Mouse (Mus musculus) lung, adult 2 months (tissue): ENCODE measurements around the gene Nop56. TPM values are rescaled to one million over a fixed set of nuclear protein-coding genes. Genes with fewer than 3 reads are reported as not detected.

ENCODE experiments used
- DNase-seq: peaks from one replicate; pipeline ENCODE4 v3.0.0; 2022
- H3K4me1 ChIP-seq: fragments of 200-500 bp; 2 replicates; pipeline ENCODE4 v1.6.1; 2011; ENCODE audit warnings: low read length; ENCODE audit not compliant: control insufficient read depth, insufficient read depth
- H3K4me3 ChIP-seq: fragments of 200-500 bp; replicated peaks from 2 replicates; pipeline ENCODE3; 2011; ENCODE audit warnings: low read depth, mild to moderate bottlenecking, control low read depth, low read length; ENCODE audit errors: extremely low read depth
- CTCF ChIP-seq: fragments of 200-500 bp; IDR thresholded peaks from 2 replicates; pipeline ENCODE4 v1.5.1; 2011; ENCODE audit warnings: mild to moderate bottlenecking, low read length, control low read depth; ENCODE audit not compliant: insufficient read depth
- POLR2A ChIP-seq: fragments of 200-500 bp; IDR thresholded peaks from 2 replicates; pipeline ENCODE4 v1.6.1; 2011; ENCODE audit warnings: low read depth, mild to moderate bottlenecking, control low read depth, low read length, borderline replicate concordance; ENCODE audit errors: extremely low read depth
- WGBS: fragments of 180-500 bp; shearing (Covaris S2); methylation state at CpG from one replicate; pipeline ENCODE4 v1.1.7; 2018; 5-methylcytosine and 5-hydroxymethylcytosine counted together
- polyA plus RNA-seq: library from polyadenylated mRNA; depleted of rRNA; stranded (reverse); fragments of >200 nt; gene quantifications from 2 replicates; pipeline ENCODE4 v1.2.3, GENCODE M21; 2012

The Nop56 gene
- polyA plus RNA-seq, 1 experiment, result 46.7 TPM

GRCm38 (mm10) chr2:130275649-130276048 is 1.4 kb downstream of the Nop56 start:
- 51% methylated on average over 6 of the region's 6 CpGs for WGBS
- peaks cover 3% of the 10 kb centered on the region; the same call in 1 of the 2 replicates for H3K4me1 ChIP-seq
- DNase-seq, result no peak
- TF ChIP-seq CTCF, result peak; percentile 53
- no peak for TF ChIP-seq POLR2A
- H3K4me3 ChIP-seq, result no peak overlapping the region

GRCm38 (mm10) chr2:130279600-130280091 is 5.4 kb downstream of the Nop56 start:
- Histone ChIP-seq H3K4me3 (no peak overlapping the region), H3K4me1 (peaks cover 6% of the 10 kb centered on the region; the same call in 1 of the 2 replicates)
- 43% methylated on average over 8 of the region's 8 CpGs for WGBS
- no peak for DNase-seq
- TF ChIP-seq CTCF (no peak), POLR2A (no peak)

GRCm38 (mm10) chr2:130280224-130280623 is 6.0 kb downstream of the Nop56 start:
- peaks cover 3% of the 10 kb centered on the region; the same call in 1 of the 2 replicates for H3K4me1 ChIP-seq
- no peak for DNase-seq
- TF ChIP-seq CTCF, result no peak
- no peak for TF ChIP-seq POLR2A
- no peak overlapping the region for H3K4me3 ChIP-seq
- WGBS, result 46% methylated on average over 7 of the region's 7 CpGs

GRCm38 (mm10) chr2:130280818-130281217 is 6.6 kb downstream of the Nop56 start:
- Histone ChIP-seq H3K4me1 (peaks cover 3% of the 10 kb centered on the region; the same call in 1 of the 2 replicates), H3K4me3 (no peak overlapping the region)
- WGBS, result 67% methylated on average over 4 of the region's 4 CpGs
- DNase-seq, result no peak
- TF ChIP-seq POLR2A (no peak), CTCF (no peak)

- DNase-seq, result peak; percentile 87
- Histone ChIP-seq H3K4me1 (peaks cover 3% of the 10 kb centered on the region; the same call in 1 of the 2 replicates), H3K4me3 (peak within 1 kb of the TSS; percentile 90)
- TF ChIP-seq POLR2A (peak; percentile 77; the same call in 1 of the 2 replicates), CTCF (no peak)
- under 1% methylated on average over 51 of the region's 51 CpGs for WGBS
Observed at GRCm38 (mm10) chr2:130283854-130284654, 9.8 kb downstream of the Nop56 start, which contains the start of gene Idh3b. TSS of gene Idh3b (minus strand) at chr2:130284547.

- no peak for DNase-seq
- TF ChIP-seq POLR2A (no peak), CTCF (no peak)
- no peaks in the 10 kb centered on the region for H3K4me1 ChIP-seq
- H3K4me3 ChIP-seq, result no peak overlapping the region
- WGBS, result 57% methylated on average over 4 of the region's 4 CpGs
Observed at GRCm38 (mm10) chr2:130289086-130289485, 14.9 kb downstream of the Nop56 start.

GRCm38 (mm10) chr2:130291434-130291833 is 17.2 kb downstream of the Nop56 start:
- peak; percentile 48 for DNase-seq
- peak; percentile 67 for TF ChIP-seq CTCF
- TF ChIP-seq POLR2A, result no peak
- 4% methylated on average over 8 of the region's 8 CpGs for WGBS
- peaks cover 3% of the 10 kb centered on the region; the same call in 1 of the 2 replicates for H3K4me1 ChIP-seq
- H3K4me3 ChIP-seq, result no peak overlapping the region

- Histone ChIP-seq H3K4me1 (peaks cover 3% of the 10 kb centered on the region; the same call in 1 of the 2 replicates), H3K4me3 (no peak overlapping the region)
- no peak for TF ChIP-seq POLR2A
- no peak for TF ChIP-seq CTCF
- no peak for DNase-seq
- WGBS, result 43% methylated on average over 3 of the region's 3 CpGs
Observed at GRCm38 (mm10) chr2:130293009-130293408, 18.8 kb downstream of the Nop56 start.

GRCm38 (mm10) chr2:130293486-130293885 is 19.3 kb downstream of the Nop56 start:
- no peak for DNase-seq
- WGBS, result 9% methylated on average over 4 of the region's 4 CpGs

GRCm38 (mm10) chr2:130294218-130294935 is 20.1 kb downstream of the Nop56 start:
- 13% methylated on average over 20 of the region's 20 CpGs for WGBS

More at GRCm38 (mm10) chr2:130293486-130293885, 19.3 kb downstream of the Nop56 start:
- H3K4me3 ChIP-seq, result no peak overlapping the region
- TF ChIP-seq POLR2A (no peak), CTCF (no peak)
- peaks cover 3% of the 10 kb centered on the region; the same call in 1 of the 2 replicates for H3K4me1 ChIP-seq

More at GRCm38 (mm10) chr2:130294218-130294935, 20.1 kb downstream of the Nop56 start:
- TF ChIP-seq CTCF (no peak), POLR2A (no peak)
- Histone ChIP-seq H3K4me1 (peaks cover 3% of the 10 kb centered on the region; the same call in 1 of the 2 replicates), H3K4me3 (peak overlapping the region; percentile 55)
- no peak for DNase-seq
